Mouse (Mus musculus): Measurements from ENCODE around the gene Clba1.

DNA sequence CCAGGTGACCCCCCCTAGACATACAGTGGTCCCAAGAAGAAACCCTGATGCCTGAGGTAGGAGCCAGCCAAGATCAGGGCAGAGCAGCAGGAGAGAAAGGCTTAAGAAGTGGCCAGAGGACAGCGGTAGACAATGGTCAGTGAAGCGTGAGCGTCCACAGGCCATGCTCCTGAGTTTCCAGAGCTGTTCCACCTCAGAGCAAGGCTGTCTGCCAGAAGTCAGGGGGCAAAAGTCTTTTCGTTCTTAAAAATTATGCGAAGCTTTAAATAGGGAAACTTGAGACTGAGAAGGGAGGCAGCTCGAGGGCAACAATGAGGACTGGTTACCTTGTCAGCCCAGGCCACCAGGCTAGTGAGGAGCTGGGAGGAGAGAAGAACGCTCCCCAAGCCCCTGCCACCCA, 4.6 kb downstream of the Clba1 start:
- TF ChIP-seq GATA1 (IDR thresholded peaks at IDR 0.05; ENCODE audit: low read length) (no peak), TAL1 (IDR thresholded peaks at IDR 0.05; ENCODE audit: low read length) (no peak)
